Mouse (Mus musculus): ENCODE measurements at regions not wholly inside any gene's neighbourhood (a gene's known extent, or its start where the extent isn't known, plus 50 kb on each side); places are given as distances from the start of the nearest gene placed in this dataset.

DNA sequence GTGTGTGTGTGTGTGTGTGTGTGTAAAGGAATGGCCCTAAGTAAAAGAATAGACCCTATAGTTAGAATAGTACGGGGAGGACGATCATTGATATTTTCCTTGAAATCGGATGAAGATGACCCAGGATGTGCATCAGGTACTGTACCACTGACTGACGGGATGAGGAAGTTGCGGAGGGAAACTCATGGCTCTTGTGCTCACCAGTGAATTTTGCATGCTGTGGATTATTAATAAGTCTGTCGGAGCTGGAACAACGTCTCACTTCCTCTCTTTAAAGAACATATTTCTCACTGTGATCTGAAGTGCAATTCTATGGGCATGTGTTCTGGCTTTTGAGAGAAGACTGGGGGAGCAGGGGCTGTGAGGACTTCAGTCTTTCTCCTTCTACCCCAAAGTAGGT, 218.8 kb upstream of the Tbc1d5 start:
- no peaks in the 10 kb centered on the region for H3K9me3 ChIP-seq (replicated peaks)
- no peak overlapping the region for H3K9ac ChIP-seq
- H3K36me3 ChIP-seq = no peaks in the 10 kb centered on the region
- H3K27me3 ChIP-seq = no peaks in the 10 kb centered on the region
- H3K4me3 ChIP-seq (replicated peaks) = no peak overlapping the region
- no peak overlapping the region for H3K27ac ChIP-seq (replicated peaks)
- 85% methylated on average over 7 of the region's 7 CpGs for WGBS
- no peak for ATAC-seq (ENCODE audit: insufficient number of reproducible peaks, low FRiP score, low TSS enrichment, low read depth)
- H3K4me2 ChIP-seq (replicated peaks) = no peak overlapping the region
- 0 out of 2 replicates have a peak, but pooled peaks cover 4% of the 10 kb centered on the region for H3K4me1 ChIP-seq

DNA sequence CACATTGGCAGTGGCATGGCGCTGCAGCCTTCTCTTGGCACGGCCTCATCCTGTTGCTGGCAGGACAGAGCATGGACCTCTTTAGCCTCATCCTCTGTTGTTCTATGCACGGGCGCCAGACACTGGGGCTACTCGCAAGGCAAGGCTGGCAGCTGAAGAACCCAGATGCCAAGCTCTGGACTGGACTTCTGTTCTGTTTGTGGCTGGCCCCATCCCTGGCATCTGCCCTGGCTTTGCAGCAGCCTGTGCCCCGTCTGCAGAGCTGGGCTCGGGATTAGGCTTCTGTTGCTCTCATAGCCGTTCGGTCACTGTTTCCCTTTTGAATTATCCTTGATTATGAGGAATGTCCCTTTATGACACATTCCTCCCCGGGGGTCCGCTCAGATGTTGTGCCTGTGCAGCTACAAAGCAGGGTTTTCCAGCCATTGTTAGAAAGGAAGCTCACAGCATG, 214.6 kb upstream of the Tbc1d5 start:
- Histone ChIP-seq H3K4me2 (replicated peaks) (no peak overlapping the region), H3K27me3 (no peaks in the 10 kb centered on the region), H3K4me1 (0 out of 2 replicates have a peak, but pooled peaks cover 4% of the 10 kb centered on the region), H3K36me3 (no peaks in the 10 kb centered on the region), H3K9me3 (replicated peaks) (no peaks in the 10 kb centered on the region), H3K4me3 (replicated peaks) (no peak overlapping the region), H3K9ac (no peak overlapping the region), H3K27ac (replicated peaks) (no peak overlapping the region)
- no peak for ATAC-seq (ENCODE audit: insufficient number of reproducible peaks, low FRiP score, low TSS enrichment, low read depth)
- 57% methylated on average over 11 of the region's 11 CpGs for WGBS

DNA sequence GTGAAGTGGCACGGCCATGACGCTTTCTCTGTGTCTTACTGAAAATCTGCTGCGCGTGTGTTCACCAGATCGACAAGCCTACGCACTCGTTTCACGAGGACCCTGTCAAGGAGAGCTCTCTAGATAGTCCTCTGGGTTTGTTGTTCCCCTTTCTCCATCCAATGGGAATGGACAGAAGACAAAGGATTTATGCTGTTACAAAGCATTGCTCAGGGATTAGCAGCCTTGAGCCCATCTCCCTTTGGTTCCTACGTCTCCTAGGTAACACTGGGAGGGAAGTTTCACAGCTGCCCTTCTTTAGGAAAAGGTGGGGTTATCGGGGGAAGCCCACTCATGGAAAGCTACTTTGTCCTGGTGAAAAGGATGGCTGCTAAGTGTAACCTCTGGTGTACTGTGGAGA, 212.7 kb upstream of the Tbc1d5 start:
- ATAC-seq (ENCODE audit: insufficient number of reproducible peaks, low FRiP score, low TSS enrichment, low read depth) = no peak
- H3K9ac ChIP-seq = no peak overlapping the region
- 91% methylated on average over 10 of the region's 10 CpGs for WGBS
- no peak overlapping the region for H3K4me3 ChIP-seq (replicated peaks)
- no peaks in the 10 kb centered on the region for H3K9me3 ChIP-seq (replicated peaks)
- H3K4me1 ChIP-seq = 0 out of 2 replicates have a peak, but pooled peaks cover 4% of the 10 kb centered on the region
- H3K27me3 ChIP-seq = no peaks in the 10 kb centered on the region
- no peaks in the 10 kb centered on the region for H3K36me3 ChIP-seq
- H3K4me2 ChIP-seq (replicated peaks) = no peak overlapping the region
- no peak overlapping the region for H3K27ac ChIP-seq (replicated peaks)

DNA sequence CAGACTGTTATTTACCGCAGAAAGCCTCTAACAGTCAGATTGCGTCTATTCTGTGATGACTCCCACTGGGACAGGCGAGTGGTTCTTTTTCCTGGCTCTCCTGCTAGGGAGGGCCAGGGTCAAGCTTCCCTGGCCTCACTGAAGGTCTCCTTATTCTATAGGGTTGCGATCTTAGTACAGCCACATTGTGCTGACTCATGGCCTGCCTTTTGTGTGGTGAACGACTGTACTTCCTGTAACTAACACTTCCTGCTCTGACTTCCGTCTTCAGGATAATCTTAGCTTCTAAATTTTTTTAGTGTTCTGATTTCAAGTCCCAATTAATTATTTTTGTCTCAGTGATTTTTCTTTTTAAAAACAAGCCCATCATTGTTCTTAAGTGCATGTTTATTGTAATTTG, 203.4 kb upstream of the Tbc1d5 start:
- Histone ChIP-seq H3K36me3 (no peaks in the 10 kb centered on the region), H3K4me2 (replicated peaks) (no peak overlapping the region), H3K4me1 (no peaks in the 10 kb centered on the region), H3K4me3 (replicated peaks) (no peak overlapping the region), H3K27ac (replicated peaks) (no peak overlapping the region), H3K9me3 (replicated peaks) (no peaks in the 10 kb centered on the region), H3K27me3 (no peaks in the 10 kb centered on the region), H3K9ac (no peak overlapping the region)
- no peak for ATAC-seq (ENCODE audit: insufficient number of reproducible peaks, low FRiP score, low TSS enrichment, low read depth)
- 71% methylated on average over 6 of the region's 6 CpGs for WGBS

DNA sequence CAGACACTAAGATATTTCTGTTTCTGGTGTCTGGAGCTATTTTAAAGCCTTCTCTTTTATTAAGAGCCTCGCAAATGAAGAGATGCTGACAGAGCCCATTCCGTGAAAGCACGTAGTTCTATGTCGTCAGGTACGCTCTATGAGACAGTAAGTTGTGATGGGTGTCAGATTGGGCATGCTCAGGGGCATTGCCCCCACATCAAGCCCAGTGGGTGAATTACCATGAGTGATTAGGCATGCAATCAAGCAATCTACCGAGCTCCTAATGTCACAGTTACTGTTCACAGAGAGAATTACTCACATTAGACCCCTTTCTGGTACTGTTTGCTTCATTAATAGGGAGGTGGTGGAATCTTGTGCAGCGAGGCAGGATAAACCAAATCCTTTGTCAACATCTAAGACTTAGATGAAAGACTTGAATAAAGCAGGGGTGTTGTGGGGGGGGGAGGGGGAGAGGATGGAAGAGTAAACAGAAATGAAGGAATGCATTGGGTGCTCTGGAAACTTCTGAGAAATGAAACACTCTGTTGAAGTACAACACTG, 192.9 kb upstream of the Tbc1d5 start:
- 65% methylated on average over 7 of the region's 7 CpGs for WGBS
- Histone ChIP-seq H3K9ac (no peak overlapping the region), H3K36me3 (no peaks in the 10 kb centered on the region), H3K4me3 (replicated peaks) (no peak overlapping the region), H3K4me2 (replicated peaks) (no peak overlapping the region), H3K27me3 (no peaks in the 10 kb centered on the region), H3K9me3 (replicated peaks) (no peaks in the 10 kb centered on the region), H3K4me1 (no peaks in the 10 kb centered on the region), H3K27ac (replicated peaks) (no peak overlapping the region)
- ATAC-seq (ENCODE audit: insufficient number of reproducible peaks, low FRiP score, low TSS enrichment, low read depth) = no peak

DNA sequence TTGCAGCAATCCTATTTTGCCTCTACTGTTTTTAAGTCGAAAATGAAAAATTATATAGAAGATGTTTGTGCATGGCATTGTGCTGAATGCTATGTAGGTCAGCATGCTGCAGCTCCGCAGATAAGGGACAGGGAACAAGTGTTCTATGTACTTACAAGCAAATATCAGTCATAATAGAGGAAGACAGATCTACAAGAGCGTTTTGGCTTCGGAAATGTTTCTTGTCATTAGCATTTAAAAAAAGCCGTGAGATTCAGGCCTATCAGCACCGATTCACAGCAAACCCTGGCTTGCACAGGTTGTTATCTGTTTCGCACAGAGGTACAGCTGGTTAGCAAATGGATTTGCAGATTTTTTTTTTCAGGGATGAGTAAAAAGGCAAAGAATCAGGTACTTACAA, 191.8 kb upstream of the Tbc1d5 start:
- Histone ChIP-seq H3K4me3 (replicated peaks) (no peak overlapping the region), H3K9me3 (replicated peaks) (no peaks in the 10 kb centered on the region), H3K27me3 (no peaks in the 10 kb centered on the region), H3K4me2 (replicated peaks) (no peak overlapping the region), H3K4me1 (no peaks in the 10 kb centered on the region), H3K27ac (replicated peaks) (no peak overlapping the region), H3K36me3 (no peaks in the 10 kb centered on the region), H3K9ac (no peak overlapping the region)
- WGBS = 84% methylated on average over 7 of the region's 7 CpGs
- ATAC-seq (ENCODE audit: insufficient number of reproducible peaks, low FRiP score, low TSS enrichment, low read depth) = no peak

DNA sequence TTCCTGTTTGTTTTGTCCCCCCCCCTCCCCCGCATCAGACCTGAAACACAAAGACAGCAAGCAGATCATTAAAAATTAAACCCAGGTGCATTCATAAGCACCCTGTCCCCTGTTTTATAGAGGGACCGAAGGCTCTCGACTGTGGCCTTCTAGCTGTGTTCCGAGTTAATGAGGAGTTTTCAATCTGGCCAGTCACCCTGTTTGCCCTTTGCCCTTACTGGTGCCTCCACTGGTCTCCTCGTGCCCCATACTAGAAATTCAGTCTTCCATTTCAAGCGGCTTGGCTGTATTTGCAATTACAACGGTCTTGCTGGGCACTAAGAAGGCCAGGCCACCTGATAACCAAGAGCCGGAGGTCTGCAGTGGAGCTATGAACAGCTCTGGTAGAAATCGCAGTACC, 190.9 kb upstream of the Tbc1d5 start:
- ATAC-seq (ENCODE audit: insufficient number of reproducible peaks, low FRiP score, low TSS enrichment, low read depth) = no peak
- Histone ChIP-seq H3K27ac (replicated peaks) (no peak overlapping the region), H3K27me3 (no peaks in the 10 kb centered on the region), H3K4me2 (replicated peaks) (no peak overlapping the region), H3K9ac (no peak overlapping the region), H3K9me3 (replicated peaks) (no peaks in the 10 kb centered on the region), H3K4me1 (no peaks in the 10 kb centered on the region), H3K4me3 (replicated peaks) (no peak overlapping the region), H3K36me3 (no peaks in the 10 kb centered on the region)
- WGBS = 68% methylated on average over 9 of the region's 9 CpGs

DNA sequence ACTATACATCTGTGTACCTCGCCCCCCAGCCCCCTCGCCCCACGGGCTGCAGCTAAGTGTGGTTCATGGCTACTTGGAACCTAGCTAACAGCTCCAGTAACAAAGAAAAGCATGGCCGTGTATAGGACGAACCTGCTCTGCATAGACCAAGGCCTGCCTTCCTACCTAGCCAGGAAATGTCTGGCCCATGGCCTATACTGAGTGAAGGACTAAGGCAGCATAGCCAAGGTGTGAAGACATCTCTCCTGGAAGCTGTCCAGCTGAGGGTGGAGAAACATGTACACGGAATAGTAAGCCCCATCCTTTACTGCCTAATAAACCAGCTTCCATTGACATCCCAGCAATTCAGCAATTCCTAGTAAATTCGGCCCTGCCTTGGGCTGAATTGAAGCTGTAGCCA, 183.6 kb upstream of the Tbc1d5 start:
- Histone ChIP-seq H3K4me1 (no peaks in the 10 kb centered on the region), H3K9ac (no peak overlapping the region), H3K27me3 (no peaks in the 10 kb centered on the region), H3K27ac (replicated peaks) (no peak overlapping the region), H3K4me2 (replicated peaks) (no peak overlapping the region), H3K9me3 (replicated peaks) (no peaks in the 10 kb centered on the region), H3K36me3 (no peaks in the 10 kb centered on the region), H3K4me3 (replicated peaks) (no peak overlapping the region)
- no peak for ATAC-seq (ENCODE audit: insufficient number of reproducible peaks, low FRiP score, low TSS enrichment, low read depth)
- WGBS = 88% methylated on average over 7 of the region's 7 CpGs

DNA sequence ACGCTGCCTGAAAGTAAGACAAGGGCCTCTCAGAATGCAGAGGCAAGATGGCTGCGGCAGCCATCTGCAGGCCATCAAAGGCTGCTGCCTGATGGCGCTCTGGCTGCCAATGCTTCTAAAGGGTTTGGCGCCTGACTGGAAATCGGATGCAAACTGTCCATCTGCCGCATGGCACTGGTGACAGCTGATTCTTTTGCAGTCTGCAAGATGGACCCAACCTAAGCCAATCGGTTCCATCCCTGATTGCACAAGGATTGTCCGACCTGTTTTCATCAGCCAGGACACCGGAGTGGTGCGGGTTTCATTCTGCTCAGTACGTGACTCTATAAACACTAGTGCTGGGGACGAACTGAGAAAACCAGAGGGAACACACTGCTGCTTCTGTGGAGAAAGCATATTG, 183.1 kb upstream of the Tbc1d5 start:
- Histone ChIP-seq H3K9me3 (replicated peaks) (no peaks in the 10 kb centered on the region), H3K4me2 (replicated peaks) (no peak overlapping the region), H3K4me1 (no peaks in the 10 kb centered on the region), H3K27me3 (no peaks in the 10 kb centered on the region), H3K36me3 (no peaks in the 10 kb centered on the region), H3K27ac (replicated peaks) (no peak overlapping the region), H3K9ac (no peak overlapping the region), H3K4me3 (replicated peaks) (no peak overlapping the region)
- WGBS = 90% methylated on average over 12 of the region's 12 CpGs
- ATAC-seq (ENCODE audit: insufficient number of reproducible peaks, low FRiP score, low TSS enrichment, low read depth) = no peak

DNA sequence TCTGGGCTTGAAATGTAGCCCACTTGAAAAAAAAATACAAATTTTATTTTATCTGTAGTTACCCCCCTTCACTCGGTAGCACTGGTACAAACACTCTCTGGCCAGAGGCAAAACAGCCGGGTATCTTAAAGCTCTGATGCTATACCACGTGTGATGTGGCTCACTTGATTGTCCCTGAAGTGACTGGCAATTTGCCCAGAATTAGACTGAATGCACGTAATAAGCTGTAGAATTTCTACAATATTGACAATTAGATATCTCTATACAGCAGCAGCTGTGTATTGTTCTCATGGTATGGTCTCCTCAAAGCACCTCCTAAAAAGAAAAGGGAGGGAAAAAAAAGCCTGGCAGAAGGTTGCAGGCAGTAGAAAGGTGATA, 179.2 kb upstream of the Tbc1d5 start:
- no peaks in the 10 kb centered on the region for H3K9me3 ChIP-seq (replicated peaks)
- H3K27ac ChIP-seq (replicated peaks) = no peak overlapping the region
- ATAC-seq (ENCODE audit: insufficient number of reproducible peaks, low FRiP score, low TSS enrichment, low read depth) = no peak; the same call in 1 of the 2 replicates
- WGBS = 6% methylated on average over 4 of the region's 4 CpGs
- H3K4me1 ChIP-seq = no peaks in the 10 kb centered on the region
- H3K9ac ChIP-seq = no peak overlapping the region
- no peaks in the 10 kb centered on the region for H3K27me3 ChIP-seq
- no peak overlapping the region for H3K4me3 ChIP-seq (replicated peaks)
- no peaks in the 10 kb centered on the region for H3K36me3 ChIP-seq
- no peak overlapping the region for H3K4me2 ChIP-seq (replicated peaks)

DNA sequence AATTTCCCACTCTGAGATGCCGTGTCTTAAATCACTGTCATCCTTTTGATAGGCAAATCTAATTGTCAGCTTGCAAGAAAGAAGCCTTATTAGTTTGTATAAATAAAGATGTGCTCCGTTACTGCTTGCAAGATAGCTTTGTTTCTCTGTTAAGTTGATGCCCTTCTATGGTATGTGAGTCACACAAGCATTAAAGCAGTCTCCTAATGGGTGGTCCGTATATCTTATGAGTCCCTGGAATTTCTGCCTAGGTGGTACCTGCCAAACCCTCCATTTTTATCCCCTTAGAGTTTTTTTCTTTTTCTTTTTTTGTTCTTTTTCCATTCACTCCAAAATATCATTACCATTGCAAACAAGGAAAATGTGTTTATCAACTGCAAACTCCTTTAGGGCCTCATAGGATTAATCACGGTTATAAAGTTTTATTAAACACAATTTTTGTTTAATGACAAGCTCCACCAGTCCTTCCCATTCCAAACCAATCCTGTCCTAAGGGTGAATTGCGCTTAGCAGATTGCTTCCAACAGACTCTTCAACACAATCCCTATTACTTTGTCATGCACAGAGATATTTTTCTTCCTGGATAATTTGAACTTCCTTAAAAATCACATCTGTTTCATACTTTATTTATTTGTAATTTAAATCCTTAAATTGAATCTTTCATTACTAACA, 178.7 kb upstream of the Tbc1d5 start:
- Histone ChIP-seq H3K9me3 (replicated peaks) (no peaks in the 10 kb centered on the region), H3K27ac (replicated peaks) (no peak overlapping the region), H3K27me3 (no peaks in the 10 kb centered on the region), H3K36me3 (no peaks in the 10 kb centered on the region), H3K9ac (no peak overlapping the region), H3K4me3 (replicated peaks) (no peak overlapping the region), H3K4me1 (no peaks in the 10 kb centered on the region), H3K4me2 (replicated peaks) (no peak overlapping the region)
- 49% methylated on average over 5 of the region's 5 CpGs for WGBS
- ATAC-seq (ENCODE audit: insufficient number of reproducible peaks, low FRiP score, low TSS enrichment, low read depth) = no peak

DNA sequence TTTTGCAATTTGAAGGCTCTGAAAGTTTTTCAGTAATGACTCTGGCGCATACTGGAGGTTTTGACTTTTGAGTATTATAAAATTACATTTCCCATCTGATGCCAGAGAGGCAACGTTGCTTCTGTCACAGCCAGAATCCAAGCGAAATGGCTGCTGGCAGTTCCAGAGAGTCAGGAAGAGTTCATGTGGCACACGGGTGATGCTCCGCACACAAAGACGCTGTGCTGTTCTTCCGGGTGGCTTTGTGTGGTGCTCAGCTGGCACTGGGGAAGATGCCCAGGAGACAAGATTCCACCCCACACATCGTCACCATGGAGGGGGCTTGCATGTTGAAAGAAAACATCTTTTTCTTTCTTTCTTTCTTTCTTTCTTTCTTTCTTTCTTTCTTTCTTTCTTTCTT, 177.3 kb upstream of the Tbc1d5 start:
- WGBS = 63% methylated on average over 8 of the region's 8 CpGs
- Histone ChIP-seq H3K9ac (no peak overlapping the region), H3K4me3 (replicated peaks) (no peak overlapping the region)

More for the DNA sequence above, 177.3 kb upstream of the Tbc1d5 start:
- Histone ChIP-seq H3K27ac (replicated peaks) (no peak overlapping the region), H3K4me1 (no peaks in the 10 kb centered on the region), H3K27me3 (no peaks in the 10 kb centered on the region), H3K9me3 (replicated peaks) (no peaks in the 10 kb centered on the region), H3K4me2 (replicated peaks) (no peak overlapping the region), H3K36me3 (no peaks in the 10 kb centered on the region)
- no peak for ATAC-seq (ENCODE audit: insufficient number of reproducible peaks, low FRiP score, low TSS enrichment, low read depth)
